Comparison of ENCODE assay signal across 22 mouse cellular contexts in genomic region chr4:37361254-37361653, GRCm38 (mm10).
"Had no signal": no experiment of that assay in that cellular context is flagged by ENCODE, and none has a peak within 500 bp of the region (broad histone marks: within the 10 kb centered on the region; RNA-seq: fewer than 3 reads in every experiment).

No protein-coding gene starts in this region.

- H3K4me1 ChIP-seq: liver, embryonic 15.5 days; lung, embryonic 15.5 days; megakaryocyte, embryonic 14.5 days; midbrain, embryonic 12.5 days; neural tube, embryonic 13.5 days; neural tube, embryonic 15.5 days had no signal

- ATAC-seq: liver, postnatal 0 days; lung, postnatal 0 days; midbrain, embryonic 16.5 days had no signal

- H3K27me3 ChIP-seq: liver, embryonic 15.5 days; lung, embryonic 15.5 days; megakaryocyte, embryonic 14.5 days; midbrain, embryonic 12.5 days; neural tube, embryonic 13.5 days; neural tube, embryonic 15.5 days had no signal

- DNase-seq: liver, postnatal 0 days; lung, adult 2 months; lung, postnatal 14 days; lung, postnatal 36 days; midbrain, embryonic 14.5 days; retina, postnatal 1 day; right cerebral cortex, postnatal 25 days; right cerebral cortex, postnatal 4 days; spleen, adult 18-20 months; thymus, adult 18-20 months; thymus, postnatal 14 days; thymus, postnatal 36 days had no signal

- H3K27ac ChIP-seq: liver, embryonic 15.5 days; lung, embryonic 15.5 days; macrophage; midbrain, embryonic 12.5 days; neural tube, embryonic 13.5 days; neural tube, embryonic 15.5 days had no signal

- H3K36me3 ChIP-seq: liver, embryonic 15.5 days; lung, embryonic 15.5 days; midbrain, embryonic 12.5 days; neural tube, embryonic 13.5 days; neural tube, embryonic 15.5 days had no signal

- H3K9me3 ChIP-seq: liver, embryonic 15.5 days; lung, embryonic 15.5 days had no signal

- H3K4me3 ChIP-seq: liver, embryonic 15.5 days; lung, embryonic 15.5 days; megakaryocyte, embryonic 14.5 days; midbrain, embryonic 12.5 days; myocyte; neural tube, embryonic 13.5 days; neural tube, embryonic 15.5 days had no signal
